15 mouse cellular contexts compared by ENCODE assay signal in the genomic region with DNA sequence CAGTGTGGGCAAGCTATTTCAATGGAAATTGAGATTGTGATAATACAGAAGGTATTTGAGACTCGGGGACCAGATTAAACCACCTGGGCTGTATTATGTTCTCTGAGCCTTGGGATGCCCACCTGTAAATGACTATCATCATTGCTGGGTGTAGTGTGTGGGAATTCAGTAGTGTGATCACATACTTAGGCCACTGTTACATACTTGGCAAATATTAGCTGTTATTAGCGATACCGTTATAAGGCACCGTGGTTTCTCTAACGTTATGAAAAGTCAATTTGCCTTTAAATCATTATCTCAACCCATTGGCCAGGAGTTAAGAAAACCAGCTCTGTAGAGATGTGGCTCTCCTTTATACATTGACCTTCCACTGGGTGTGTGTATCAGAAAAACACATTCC.
"Had no signal": no experiment of that assay in that cellular context is flagged by ENCODE, and none has a peak within 500 bp of the region (broad histone marks: within the 10 kb centered on the region; RNA-seq: fewer than 3 reads in every experiment).

No protein-coding gene starts in this region.

- H3K4me3 ChIP-seq: neural tube, embryonic 12.5 days; neural tube, embryonic 13.5 days; neural tube, embryonic 15.5 days had no signal

- H3K27me3 ChIP-seq: neural tube, embryonic 12.5 days; neural tube, embryonic 13.5 days; neural tube, embryonic 15.5 days had no signal

- H3K9me3 ChIP-seq: neural tube, embryonic 12.5 days; neural tube, embryonic 13.5 days; neural tube, embryonic 15.5 days had no signal

- H3K4me2 ChIP-seq: neural tube, embryonic 12.5 days; neural tube, embryonic 13.5 days; neural tube, embryonic 15.5 days had no signal

- H3K9ac ChIP-seq: neural tube, embryonic 12.5 days; neural tube, embryonic 13.5 days; neural tube, embryonic 15.5 days had no signal

- DNase-seq: retina, postnatal 1 day; right cerebral cortex, adult 18-20 months; right cerebral cortex, postnatal 14 days; right cerebral cortex, postnatal 25 days; right cerebral cortex, postnatal 4 days; spleen, adult 18-20 months; thymus, adult 18-20 months; thymus, adult 2 months; thymus, postnatal 14 days; thymus, postnatal 25 days; thymus, postnatal 36 days; thymus, postnatal 4 days had no signal

- H3K27ac ChIP-seq: neural tube, embryonic 12.5 days; neural tube, embryonic 13.5 days; neural tube, embryonic 15.5 days had no signal

- H3K4me1 ChIP-seq: neural tube, embryonic 12.5 days; neural tube, embryonic 13.5 days; neural tube, embryonic 15.5 days had no signal

- H3K36me3 ChIP-seq: neural tube, embryonic 12.5 days had no signal
